ENCODE assay signal across 8 mouse cellular contexts in the genomic region with DNA sequence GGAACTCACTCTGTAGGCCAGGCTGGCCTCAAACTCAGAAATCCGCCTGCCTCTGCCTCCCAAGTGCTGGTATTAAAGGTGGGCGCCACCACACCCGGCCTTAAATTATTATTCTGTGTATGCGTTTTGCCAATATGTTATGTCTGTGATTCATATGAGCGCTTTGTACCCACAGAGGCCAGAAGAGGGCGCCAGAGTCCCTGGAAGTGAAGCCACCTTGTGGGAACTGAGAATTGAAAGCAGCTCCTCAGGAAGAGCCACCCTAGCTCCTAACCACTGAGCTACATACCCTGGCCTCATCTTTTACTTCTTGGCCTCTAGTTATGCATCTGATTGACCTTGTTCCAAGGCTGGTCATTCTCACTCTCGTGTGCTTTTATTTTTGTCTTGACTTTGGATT. TPM values are rescaled to one million over a fixed set of nuclear protein-coding genes. Genes with fewer than 3 reads are reported as not detected.
DNase-seq lines count a peak whose midpoint lies in the region; ATAC-seq and TF ChIP-seq lines count a peak whose summit lies in the region.

No protein-coding gene starts in this region.

- no peaks in the 10 kb centered on the region for H3K9me3 ChIP-seq in midbrain, embryonic 11.5 days (ENCODE audit: control insufficient read depth, low read length)
- no peaks in the 10 kb centered on the region for H3K9me3 ChIP-seq in midbrain, embryonic 13.5 days
- H3K9me3 ChIP-seq in liver, embryonic 11.5 days (ENCODE audit: control insufficient read depth, low read length): no peaks in the 10 kb centered on the region

- no peaks in the 10 kb centered on the region for H3K36me3 ChIP-seq in midbrain, embryonic 11.5 days (ENCODE audit: control insufficient read depth, insufficient read depth, low read length)
- no peaks in the 10 kb centered on the region for H3K36me3 ChIP-seq in midbrain, embryonic 13.5 days
- H3K36me3 ChIP-seq in liver, embryonic 11.5 days (ENCODE audit: control insufficient read depth, insufficient read depth, low read length): no peaks in the 10 kb centered on the region

- DNase-seq in midbrain, embryonic 11.5 days (ENCODE audit: low spot score, missing footprints): peak; percentile 92
- peak; percentile 44 for DNase-seq in fibroblast of lung, adult 2 months (ENCODE audit: low read depth)
- peak; percentile 73 to 93 for DNase-seq in kidney, adult 8-10 months
- DNase-seq in liver, embryonic 11.5 days (ENCODE audit: low spot score): peak; percentile 51
- peak; percentile 66 for DNase-seq in right cerebral cortex, adult 18-20 months
- DNase-seq in urinary bladder, postnatal 10 days (ENCODE audit: low spot score): peak; percentile 36

- H3K4me2 ChIP-seq in midbrain, embryonic 11.5 days: no peak overlapping the region
- no peak overlapping the region for H3K4me2 ChIP-seq in midbrain, embryonic 13.5 days (replicated peaks)
- no peak overlapping the region for H3K4me2 ChIP-seq in liver, embryonic 11.5 days

- no peak overlapping the region for H3K4me3 ChIP-seq in midbrain, embryonic 11.5 days (ENCODE audit: low read depth, low read length)
- no peak overlapping the region for H3K4me3 ChIP-seq in midbrain, embryonic 13.5 days (replicated peaks)
- H3K4me3 ChIP-seq in bone marrow, adult 2 months (replicated peaks; ENCODE audit: control insufficient read depth, low read depth, low read length): no peak overlapping the region
- H3K4me3 ChIP-seq in liver, embryonic 11.5 days (ENCODE audit: low read depth, low read length): no peak overlapping the region

- H3K4me1 ChIP-seq in midbrain, embryonic 11.5 days (ENCODE audit: control insufficient read depth, insufficient read depth, low read length): peaks cover 2% of the 10 kb centered on the region; the same call in 1 of the 2 replicates
- H3K4me1 ChIP-seq in midbrain, embryonic 13.5 days (replicated peaks): no peaks in the 10 kb centered on the region; the same call in 1 of the 2 replicates
- no peaks in the 10 kb centered on the region for H3K4me1 ChIP-seq in bone marrow, adult 2 months (ENCODE audit: control insufficient read depth, insufficient read depth, low read length)
- peaks cover 5% of the 10 kb centered on the region; the same call in 1 of the 2 replicates for H3K4me1 ChIP-seq in liver, embryonic 11.5 days (replicated peaks; ENCODE audit: control insufficient read depth, insufficient read depth, low read length)

- WGBS in midbrain, embryonic 11.5 days: 32% methylated on average over 7 of the region's 7 CpGs
- 28% methylated on average over 7 of the region's 7 CpGs for WGBS in midbrain, embryonic 13.5 days
- 17% methylated on average over 7 of the region's 7 CpGs for WGBS in bone marrow, adult 2 months
- WGBS in liver, embryonic 11.5 days: 34% methylated on average over 7 of the region's 7 CpGs

- no peak for TF ChIP-seq POLR2A in bone marrow, adult 2 months (IDR thresholded peaks at IDR 0.05; ENCODE audit: borderline replicate concordance, control insufficient read depth, low read depth, low read length)

- no peaks in the 10 kb centered on the region for H3K27me3 ChIP-seq in midbrain, embryonic 11.5 days (ENCODE audit: control insufficient read depth, insufficient read depth, low read length)
- no peaks in the 10 kb centered on the region for H3K27me3 ChIP-seq in midbrain, embryonic 13.5 days
- H3K27me3 ChIP-seq in liver, embryonic 11.5 days (replicated peaks; ENCODE audit: control insufficient read depth, insufficient read depth, low read length): no peaks in the 10 kb centered on the region

- no peak for ATAC-seq in midbrain, embryonic 11.5 days (ENCODE audit: low FRiP score)
- ATAC-seq in midbrain, embryonic 13.5 days: no peak
- no peak for ATAC-seq in liver, embryonic 11.5 days (replicated peaks; ENCODE audit: low FRiP score)

- TF ChIP-seq CTCF in bone marrow, adult 2 months (IDR thresholded peaks at IDR 0.05; ENCODE audit: control insufficient read depth, insufficient read depth, low read length): peak; percentile 95

- no peak overlapping the region for H3K27ac ChIP-seq in midbrain, embryonic 11.5 days (ENCODE audit: low read depth, low read length)
- no peak overlapping the region for H3K27ac ChIP-seq in midbrain, embryonic 13.5 days
- no peak overlapping the region for H3K27ac ChIP-seq in bone marrow, adult 2 months (ENCODE audit: control insufficient read depth, insufficient read depth, low read depth, low read length, poor library complexity)
- H3K27ac ChIP-seq in liver, embryonic 11.5 days (ENCODE audit: low read depth, low read length): no peak overlapping the region

- no peak overlapping the region for H3K9ac ChIP-seq in midbrain, embryonic 11.5 days (ENCODE audit: low read length)
- no peak overlapping the region for H3K9ac ChIP-seq in midbrain, embryonic 13.5 days (replicated peaks)
- H3K9ac ChIP-seq in liver, embryonic 11.5 days (ENCODE audit: low read depth, low read length): no peak overlapping the region

RNA-seq across cellular contexts. Expression of a gene that starts 2.5 kb away (rescaled TPM):
- polyA plus RNA-seq in midbrain, embryonic 11.5 days (2014; fragmentation: Nextera tagmentation; extraction: Ambion mirVana): 4.7 and 5.0 TPM in 2 replicates
- polyA plus RNA-seq in midbrain, embryonic 13.5 days (2015; fragmentation: Nextera tagmentation; extraction: Ambion mirVana): 3.3 and 5.4 TPM in 2 replicates
- 3.7 and 3.8 TPM in 2 replicates for polyA plus RNA-seq in bone marrow, adult 2 months (2011; ENCODE audit: insufficient read depth, insufficient read length, low replicate concordance, missing spikeins)
- polyA plus RNA-seq in liver, embryonic 11.5 days (2014; fragmentation: Nextera tagmentation; extraction: Ambion mirVana): 5.2 and 5.8 TPM in 2 replicates

RNA-seq across cellular contexts. Expression of a gene that starts 20.7 kb away (rescaled TPM):
- 28.7 and 31.4 TPM in 2 replicates for polyA plus RNA-seq in midbrain, embryonic 11.5 days (2014; fragmentation: Nextera tagmentation; extraction: Ambion mirVana)
- polyA plus RNA-seq in midbrain, embryonic 13.5 days (2015; fragmentation: Nextera tagmentation; extraction: Ambion mirVana): 21.2 and 22.4 TPM in 2 replicates
- polyA plus RNA-seq in bone marrow, adult 2 months (2011; ENCODE audit: insufficient read depth, insufficient read length, low replicate concordance, missing spikeins): 4.8 and 14.6 TPM in 2 replicates
- 48.2 and 53.6 TPM in 2 replicates for polyA plus RNA-seq in liver, embryonic 11.5 days (2014; fragmentation: Nextera tagmentation; extraction: Ambion mirVana)

RNA-seq across cellular contexts. Expression of a gene that starts 35.4 kb away (rescaled TPM):
- 0.50 and 0.78 TPM in 2 replicates for polyA plus RNA-seq in midbrain, embryonic 11.5 days (2014; fragmentation: Nextera tagmentation; extraction: Ambion mirVana)
- polyA plus RNA-seq in midbrain, embryonic 13.5 days (2015; fragmentation: Nextera tagmentation; extraction: Ambion mirVana): 0.61 and 0.92 TPM in 2 replicates
- polyA plus RNA-seq in bone marrow, adult 2 months (2011; ENCODE audit: insufficient read depth, insufficient read length, low replicate concordance, missing spikeins): 10.9 and 11.4 TPM in 2 replicates
- polyA plus RNA-seq in liver, embryonic 11.5 days (2014; fragmentation: Nextera tagmentation; extraction: Ambion mirVana): 0.39 and 0.62 TPM in 2 replicates

RNA-seq across cellular contexts. Expression of a gene that starts 53.8 kb away (rescaled TPM):
- polyA plus RNA-seq in midbrain, embryonic 11.5 days (2014; fragmentation: Nextera tagmentation; extraction: Ambion mirVana): 0.22 and 0.33 TPM in 2 replicates
- polyA plus RNA-seq in midbrain, embryonic 13.5 days (2015; fragmentation: Nextera tagmentation; extraction: Ambion mirVana): 0.35 and 0.48 TPM in 2 replicates
- 0.47 and 0.77 TPM in 2 replicates for polyA plus RNA-seq in bone marrow, adult 2 months (2011; ENCODE audit: insufficient read depth, insufficient read length, low replicate concordance, missing spikeins)
- polyA plus RNA-seq in liver, embryonic 11.5 days (2014; fragmentation: Nextera tagmentation; extraction: Ambion mirVana): 0.07 and 0.13 TPM in 2 replicates

RNA-seq across cellular contexts. Expression of a gene that starts 59.8 kb away (rescaled TPM):
- 0.10 TPM in 1 of 2 replicates, not detected in the other for polyA plus RNA-seq in midbrain, embryonic 11.5 days (2014; fragmentation: Nextera tagmentation; extraction: Ambion mirVana)
- polyA plus RNA-seq in midbrain, embryonic 13.5 days (2015; fragmentation: Nextera tagmentation; extraction: Ambion mirVana): 0.16 and 0.18 TPM in 2 replicates
- 2.3 and 4.4 TPM in 2 replicates for polyA plus RNA-seq in bone marrow, adult 2 months (2011; ENCODE audit: insufficient read depth, insufficient read length, low replicate concordance, missing spikeins)
- polyA plus RNA-seq in liver, embryonic 11.5 days (2014; fragmentation: Nextera tagmentation; extraction: Ambion mirVana): not detected in 2 replicates

Comparison
In these comparisons a context has a peak if more than half of its experiments do, and no peak if none do; other contexts are left out.
1. DNase-seq: peak in every context shown above with its lines; median percentile 92 in midbrain, embryonic 11.5 days; 83 in kidney, adult 8-10 months; 66 in right cerebral cortex, adult 18-20 months; 51 in liver, embryonic 11.5 days; 44 in fibroblast of lung, adult 2 months; 36 in urinary bladder, postnatal 10 days.